Mouse (Mus musculus): ENCODE measurements around the gene Dlx2.

Gene Dlx2

DNA sequence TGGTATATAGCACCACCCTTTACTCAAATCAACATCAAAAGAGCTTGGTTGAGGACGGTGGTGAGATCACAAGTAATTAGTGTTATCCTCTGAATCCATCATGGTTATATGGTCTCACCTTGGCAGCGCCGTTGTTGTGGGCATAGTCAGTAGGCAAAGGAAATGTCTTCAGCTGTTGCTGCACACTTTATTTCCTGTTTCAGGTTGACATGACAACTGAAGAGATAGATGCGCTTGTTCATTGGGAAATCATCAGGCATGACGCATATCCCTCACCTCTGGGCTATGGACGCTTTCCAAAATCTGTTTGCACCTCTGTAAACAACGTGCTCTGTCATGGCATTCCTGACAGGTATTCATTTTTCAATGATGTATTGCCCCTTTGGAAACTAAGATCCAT is 35.3 kb downstream of the Dlx2 start:
- DNase-seq (ENCODE audit: low spot score), result no peak

DNA sequence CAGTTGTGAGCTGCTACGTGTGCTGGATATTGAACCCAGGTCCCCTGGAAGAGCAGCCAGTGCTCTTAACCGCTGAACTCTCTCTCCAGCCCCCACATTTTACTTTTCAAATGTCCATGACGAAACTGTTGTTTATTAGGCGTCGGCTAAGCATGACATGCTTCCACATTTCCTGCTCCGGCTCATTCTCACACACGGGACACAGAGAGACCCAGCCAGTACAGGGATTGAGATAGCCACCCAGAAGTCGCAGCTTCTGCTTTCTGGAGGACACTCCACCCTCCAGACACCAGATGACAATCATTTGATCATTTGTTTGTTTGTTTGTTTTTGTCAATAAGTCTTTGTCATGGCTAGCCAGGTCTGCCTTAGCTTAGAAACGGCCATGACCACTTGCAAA is 41.7 kb downstream of the Dlx2 start:
- no peak for DNase-seq (ENCODE audit: low spot score)

DNA sequence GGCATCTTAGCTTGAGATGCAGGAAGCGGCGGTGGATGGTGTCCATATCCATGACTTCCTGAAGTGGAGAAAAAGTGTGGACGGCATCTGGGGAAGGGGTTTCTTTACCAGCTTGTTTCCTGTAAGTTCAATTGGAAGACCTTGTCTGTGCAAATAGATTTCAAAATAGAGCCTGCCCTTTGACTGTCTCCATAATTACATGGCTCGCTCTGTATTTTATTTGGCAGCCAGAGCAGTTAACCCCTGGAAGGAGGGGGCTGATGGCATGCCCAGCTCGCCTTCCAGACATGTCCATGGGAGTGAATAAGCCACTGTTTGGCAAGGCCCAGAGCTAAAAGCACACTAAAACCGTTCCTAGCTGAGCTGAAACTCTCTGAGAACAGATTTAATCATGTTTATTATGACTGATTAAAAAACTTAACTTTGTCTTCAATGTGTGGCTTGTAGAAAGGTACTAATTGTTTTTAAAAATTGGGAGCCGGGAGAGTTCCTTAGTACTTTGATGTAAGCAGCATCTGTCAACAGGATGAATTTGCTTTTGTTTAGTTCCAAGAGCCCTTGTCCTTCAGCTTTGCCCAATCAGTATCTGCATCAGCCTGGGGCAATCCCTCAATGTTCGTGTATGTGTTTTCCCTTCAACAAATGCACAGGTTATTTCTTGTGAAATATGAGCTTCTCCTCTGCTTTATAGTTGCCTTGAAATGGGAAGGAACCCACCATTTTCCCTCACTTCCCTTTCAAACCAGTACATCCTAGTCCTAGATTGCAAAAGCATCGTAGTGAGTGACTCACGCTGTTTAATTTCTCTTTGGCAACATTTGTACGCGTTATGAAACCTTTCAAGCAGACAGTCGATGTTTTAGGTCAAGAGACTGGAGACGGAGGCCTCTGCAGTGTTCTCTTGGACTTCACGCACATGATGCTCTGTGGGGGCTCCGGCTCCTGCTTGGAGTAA is 47.0 kb downstream of the Dlx2 start:
- no peak for DNase-seq (ENCODE audit: low spot score)

DNA sequence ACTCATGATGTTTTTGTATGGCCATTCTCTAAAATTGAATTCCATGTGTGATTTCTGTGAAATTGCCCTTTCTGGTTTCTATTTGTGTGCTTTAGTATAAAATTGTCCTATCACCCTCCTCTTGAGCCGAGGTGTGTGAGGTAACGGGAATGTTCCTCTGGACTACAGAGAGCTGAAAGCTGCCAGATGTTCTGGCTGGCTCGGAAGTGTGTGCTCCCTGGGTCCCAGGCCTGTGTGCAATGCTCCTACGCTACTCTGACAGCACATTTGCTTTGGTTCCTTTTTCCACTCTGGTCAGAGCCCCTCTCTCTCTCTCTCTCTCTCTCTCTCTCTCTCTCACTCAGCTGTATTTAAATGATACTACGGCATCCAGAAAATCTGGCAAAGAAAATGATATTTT is 49.4 kb downstream of the Dlx2 start:
- DNase-seq (ENCODE audit: low spot score), result no peak

DNA sequence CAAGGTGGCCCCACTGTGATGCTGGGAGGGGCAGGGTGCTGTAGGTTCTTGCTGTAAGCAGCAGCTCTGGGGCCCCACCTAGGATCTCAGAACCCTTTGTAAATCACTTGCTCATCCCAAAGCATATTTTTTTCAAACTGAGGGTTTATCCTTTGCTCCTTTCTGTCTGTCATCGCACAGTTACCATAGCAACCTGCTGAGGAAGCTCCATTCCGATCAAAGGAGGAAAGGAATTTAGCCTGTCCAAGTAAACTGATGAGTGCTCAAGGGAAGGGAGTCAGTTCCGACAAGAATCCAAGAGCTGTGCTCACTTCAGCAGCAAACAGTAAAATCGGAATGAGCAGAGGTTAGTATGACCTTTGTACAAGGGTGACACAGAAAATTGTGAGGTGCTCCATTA is 51.6 kb downstream of the Dlx2 start:
- no peak for DNase-seq (ENCODE audit: low spot score)

DNA sequence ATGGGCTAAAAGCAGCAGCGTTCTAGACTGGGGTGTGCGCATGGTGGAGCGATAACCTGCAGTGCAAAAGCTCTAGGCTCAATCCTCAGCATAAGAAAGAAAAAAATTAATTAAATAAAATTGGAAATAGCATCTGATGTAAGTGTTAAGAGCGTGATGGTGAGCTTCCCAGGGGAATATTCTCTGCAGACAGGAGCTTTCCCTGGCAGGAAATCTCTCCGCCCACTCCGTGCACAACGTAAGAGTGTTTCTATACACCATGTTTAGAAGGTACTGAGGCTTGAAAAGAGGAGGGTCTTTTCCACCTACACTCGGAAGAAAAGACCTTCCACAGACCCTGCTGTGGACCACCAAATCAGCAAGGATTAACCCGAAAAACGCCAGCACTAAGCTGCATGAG is 52.1 kb downstream of the Dlx2 start:
- no peak for DNase-seq (ENCODE audit: low spot score)

Measured in ovary, postnatal 10 days (tissue).